Mouse (Mus musculus): Measurements from ENCODE around the gene Tsga10ip. TPM values are rescaled to one million over a fixed set of nuclear protein-coding genes. Genes with fewer than 3 reads are reported as not detected.

Gene Tsga10ip
- total RNA-seq, 4 experiments from 2014 or later: 0.96 to 2.4 (median 2.0) TPM

- DNase-seq (ENCODE audit: low spot score in 2 of 2): no peak
Observed at GRCm38 (mm10) chr19:5348064-5348463, 54.3 kb downstream of the Tsga10ip start.

GRCm38 (mm10) chr19:5345297-5346131 lies 56.8 kb downstream of the Tsga10ip start:
- DNase-seq (ENCODE audit: low spot score in 2 of 2): peak; percentile 20 to 26

GRCm38 (mm10) chr19:5341360-5341759 lies 61.0 kb downstream of the Tsga10ip start:
- no peak for DNase-seq (ENCODE audit: low spot score in 2 of 2)

Other genes starting within 250 kb of the Tsga10ip start
- gene Pacs1, start 129.4 kb downstream of the Tsga10ip start, total RNA-seq (2022): 1 to 10 TPM; 4.5 to 6.6 (median 5.4) TPM
- 10 to 100 TPM; 59.7 to 74.1 (median 62.9) TPM for gene Sf3b2, start 107.1 kb downstream of the Tsga10ip start, total RNA-seq (2022)
- gene Gal3st3, start 104.2 kb downstream of the Tsga10ip start, total RNA-seq (2022): under 1 TPM in 1 of 4 experiments, not detected in 3; 0.17 TPM
- gene Catsper1, start 66.8 kb downstream of the Tsga10ip start, total RNA-seq (2022): not detected
- 10 to 100 TPM; 44.0 to 55.9 (median 44.9) TPM for gene Cst6, start 53.0 kb downstream of the Tsga10ip start, total RNA-seq (2022)
- 10 to 100 TPM; 16.3 to 18.8 (median 17.9) TPM for gene Eif1ad, start 35.8 kb downstream of the Tsga10ip start, total RNA-seq (2022)
- 100 to 1,000 TPM; 122 to 146 (median 135) TPM for gene Banf1, start 35.4 kb downstream of the Tsga10ip start, total RNA-seq (2022)
- gene Sart1, start 13.8 kb downstream of the Tsga10ip start, total RNA-seq (2022): 10 to 100 TPM; 40.2 to 52.1 (median 45.3) TPM
- 100 to 1,000 TPM; 727 to 752 (median 743) TPM for gene Drap1, start 22.5 kb upstream of the Tsga10ip start, total RNA-seq (2022)
- gene AI837181, start 22.6 kb upstream of the Tsga10ip start, total RNA-seq (2022): 10 to 100 TPM; 33.7 to 38.3 (median 35.8) TPM
- gene Fosl1, start 45.0 kb upstream of the Tsga10ip start, total RNA-seq (2022): not detected
- 1 to 10 TPM; 5.5 to 8.1 (median 6.3) TPM for gene Ccdc85b, start 55.4 kb upstream of the Tsga10ip start, total RNA-seq (2022)
- gene Fibp, start 58.1 kb upstream of the Tsga10ip start, total RNA-seq (2022): 10 to 100 TPM; 29.2 to 35.1 (median 32.8) TPM
- gene Ctsw, start 66.0 kb upstream of the Tsga10ip start, total RNA-seq (2022): not detected
- gene Efemp2, start 71.4 kb upstream of the Tsga10ip start, total RNA-seq (2022): 1 to 10 TPM; 3.2 to 6.1 (median 3.8) TPM
- 10 to 100 TPM; 18.5 to 22.8 (median 21.2) TPM for gene Mus81, start 85.9 kb upstream of the Tsga10ip start, total RNA-seq (2022)
- 10 to 100 TPM; 44.8 to 57.2 (median 51.2) TPM for gene Cfl1, start 87.9 kb upstream of the Tsga10ip start, total RNA-seq (2022)
- gene 1700020D05Rik, start 101.3 kb upstream of the Tsga10ip start, total RNA-seq (2022): under 1 TPM in 3 of 4 experiments, not detected in 1; 0.31 to 0.67 (median 0.47) TPM
- gene Snx32, start 108.0 kb upstream of the Tsga10ip start, total RNA-seq (2022): 1 to 10 TPM; 5.3 to 6.4 (median 5.9) TPM
- not detected for gene Ovol1, start 158.1 kb upstream of the Tsga10ip start, total RNA-seq (2022)
- 1 to 10 TPM; 2.0 to 2.6 (median 2.5) TPM for gene Ap5b1, start 165.5 kb upstream of the Tsga10ip start, total RNA-seq (2022)
- gene Rnaseh2c, start 199.3 kb upstream of the Tsga10ip start, total RNA-seq (2022): 10 to 100 TPM; 40.5 to 63.8 (median 50.9) TPM
- 10 to 100 TPM; 17.2 to 23.9 (median 21.6) TPM for gene Kat5, start 207.7 kb upstream of the Tsga10ip start, total RNA-seq (2022)
- gene Rela, start 235.0 kb upstream of the Tsga10ip start, total RNA-seq (2022): 10 to 100 TPM; 13.8 to 20.5 (median 15.0) TPM